Mouse (Mus musculus): ENCODE measurements around the gene Ppp1r3a. TPM values are rescaled to one million over a fixed set of nuclear protein-coding genes. Genes with fewer than 3 reads are reported as not detected.
"Not testable (repeated sequence)": the region's sequence is repeated elsewhere in the genome, so short reads cannot be mapped to it uniquely, and the experiment has no call there.

Gene Ppp1r3a
- polyA plus RNA-seq, 1 experiment: 0.09 TPM

DNA sequence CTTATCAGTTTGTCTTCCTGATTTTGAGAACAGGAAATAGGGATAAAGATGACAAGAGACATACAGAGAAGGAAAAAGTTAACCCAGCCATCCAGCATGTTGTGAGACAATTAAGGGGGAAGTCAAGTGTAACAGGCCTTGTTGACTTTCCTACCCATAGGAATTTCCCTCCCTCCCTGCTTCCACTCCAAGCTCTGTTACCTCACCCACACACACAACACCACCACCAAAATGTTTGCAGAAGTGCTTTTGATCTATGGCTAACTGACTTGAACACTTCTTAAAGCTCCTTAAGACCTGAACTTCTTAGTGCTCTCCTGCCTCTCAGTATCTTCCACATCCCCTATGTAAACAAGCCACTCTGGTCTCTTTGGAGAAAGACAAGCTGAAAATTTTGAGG, 55.0 kb downstream of the Ppp1r3a start:
- no peak for DNase-seq
- Histone ChIP-seq H3K36me3 (ENCODE audit: control insufficient read depth, insufficient read depth, low read length) (no peaks in the 10 kb centered on the region), H3K27me3 (replicated peaks; ENCODE audit: control insufficient read depth, insufficient read depth, low read length) (no peaks in the 10 kb centered on the region), H3K4me3 (ENCODE audit: insufficient read depth, low read depth, low read length) (no peak overlapping the region), H3K4me1 (ENCODE audit: control insufficient read depth, insufficient read depth, low read length) (no peaks in the 10 kb centered on the region), H3K27ac (ENCODE audit: insufficient read depth, low read depth, low read length) (no peak overlapping the region)
- no peak for TF ChIP-seq CTCF (conservative IDR thresholded peaks at IDR 0.05; ENCODE audit: insufficient read depth, insufficient read length, low read depth, low read length)
- no peak for TF ChIP-seq POLR2A (IDR thresholded peaks at IDR 0.05; ENCODE audit: low read depth, low read length)

- not testable (repeated sequence) for H3K27ac ChIP-seq (ENCODE audit: insufficient read depth, low read depth, low read length); H3K36me3 ChIP-seq (ENCODE audit: control insufficient read depth, insufficient read depth, low read length); H3K27me3 ChIP-seq (replicated peaks; ENCODE audit: control insufficient read depth, insufficient read depth, low read length); H3K4me1 ChIP-seq (ENCODE audit: control insufficient read depth, insufficient read depth, low read length); H3K4me3 ChIP-seq (ENCODE audit: insufficient read depth, low read depth, low read length); DNase-seq
- 89% methylated on average over 20 of the region's 20 CpGs for WGBS
Measured at GRCm38 (mm10) chr6:14679231-14679887, 75.7 kb downstream of the Ppp1r3a start.

GRCm38 (mm10) chr6:14668966-14669365, 86.1 kb downstream of the Ppp1r3a start:
- H3K36me3 ChIP-seq (ENCODE audit: control insufficient read depth, insufficient read depth, low read length); DNase-seq: not testable (repeated sequence)
- 82% methylated on average over 2 of the region's 2 CpGs for WGBS

GRCm38 (mm10) chr6:14667651-14668050, 87.4 kb downstream of the Ppp1r3a start:
- not testable (repeated sequence) for H3K27ac ChIP-seq (ENCODE audit: insufficient read depth, low read depth, low read length); H3K36me3 ChIP-seq (ENCODE audit: control insufficient read depth, insufficient read depth, low read length); H3K4me1 ChIP-seq (ENCODE audit: control insufficient read depth, insufficient read depth, low read length); H3K27me3 ChIP-seq (replicated peaks; ENCODE audit: control insufficient read depth, insufficient read depth, low read length); DNase-seq; H3K4me3 ChIP-seq (ENCODE audit: insufficient read depth, low read depth, low read length)
- 83% methylated on average over 2 of the region's 2 CpGs for WGBS

More at GRCm38 (mm10) chr6:14668966-14669365, 86.1 kb downstream of the Ppp1r3a start:
- H3K4me3 ChIP-seq (ENCODE audit: insufficient read depth, low read depth, low read length); H3K27ac ChIP-seq (ENCODE audit: insufficient read depth, low read depth, low read length); H3K4me1 ChIP-seq (ENCODE audit: control insufficient read depth, insufficient read depth, low read length); H3K27me3 ChIP-seq (replicated peaks; ENCODE audit: control insufficient read depth, insufficient read depth, low read length): not testable (repeated sequence)

Other genes starting within 250 kb of the Ppp1r3a start
- 0.69 and 0.86 TPM in 2 replicates for gene Foxp2, start 146.1 kb upstream of the Ppp1r3a start, polyA plus RNA-seq (2012; rRNA removed)

Measured in kidney, adult 2 months (tissue).